Mouse (Mus musculus) liver, embryonic 15.5 days (tissue): ENCODE data around the gene Gid4. TPM values are rescaled to one million over a fixed set of nuclear protein-coding genes. Genes with fewer than 3 reads are reported as not detected.
"Not testable (repeated sequence)": the region's sequence is repeated elsewhere in the genome, so short reads cannot be mapped to it uniquely, and the experiment has no call there.

Experiments used
- ATAC-seq: fragments of 200-750 bp; cut with Nextera tagmentation; 2 replicates; pipeline ENCODE4 v1.8.0; 2017; ENCODE audit warnings: moderate number of reproducible peaks, mild to moderate bottlenecking, moderate library complexity; ENCODE audit not compliant: insufficient read depth
- H3K27ac ChIP-seq: fragments of 300-500 bp; sonication (generic); replicated peaks from 2 replicates; pipeline ENCODE4 v1.5.1; 2015; ENCODE audit warnings: mild to moderate bottlenecking, inconsistent platforms
- H3K27me3 ChIP-seq: fragments of 300-500 bp; sonication (generic); 2 replicates; pipeline ENCODE4 v1.6.1; 2015; ENCODE audit warnings: mild to moderate bottlenecking, inconsistent platforms
- H3K36me3 ChIP-seq: fragments of 300-500 bp; sonication (generic); replicated peaks from 2 replicates; pipeline ENCODE4 v1.6.1; 2015; ENCODE audit warnings: moderate library complexity, mild to moderate bottlenecking, inconsistent platforms
- H3K4me1 ChIP-seq: fragments of 300-500 bp; sonication (generic); replicated peaks from 2 replicates; pipeline ENCODE4 v1.6.1; 2015; ENCODE audit warnings: inconsistent platforms
- H3K4me2 ChIP-seq: fragments of 300-500 bp; sonication (generic); 2 replicates; pipeline ENCODE4 v1.6.1; 2015; ENCODE audit warnings: moderate library complexity, mild to moderate bottlenecking, inconsistent platforms
- H3K4me3 ChIP-seq: fragments of 300-500 bp; sonication (generic); replicated peaks from 2 replicates; pipeline ENCODE4 v1.5.1; 2015; ENCODE audit warnings: mild to moderate bottlenecking, inconsistent platforms
- H3K9ac ChIP-seq: fragments of 300-500 bp; sonication (generic); 2 replicates; pipeline ENCODE4 v1.6.1; 2015; ENCODE audit warnings: moderate library complexity, mild to moderate bottlenecking, inconsistent platforms
- H3K9me3 ChIP-seq: fragments of 300-500 bp; sonication (generic); replicated peaks from 2 replicates; pipeline ENCODE4 v1.6.1; 2016; ENCODE audit warnings: inconsistent platforms
- WGBS: fragments of 180-500 bp; shearing (Covaris S2); methylation state at CpG from one replicate; pipeline ENCODE4 v1.1.7; 2015; ENCODE audit warnings: mixed read lengths; ENCODE audit not compliant: insufficient replicate concordance; 5-methylcytosine and 5-hydroxymethylcytosine counted together
- polyA plus RNA-seq: library from polyadenylated mRNA; unstranded; fragments of >200 nt; fragmentation: Nextera tagmentation; extraction: Ambion mirVana; gene quantifications from 2 replicates; pipeline ENCODE4 v1.2.1, GENCODE M21; 2015

Gene Gid4
- polyA plus RNA-seq, 1 experiment from 2014 or later: 9.4 TPM

DNA sequence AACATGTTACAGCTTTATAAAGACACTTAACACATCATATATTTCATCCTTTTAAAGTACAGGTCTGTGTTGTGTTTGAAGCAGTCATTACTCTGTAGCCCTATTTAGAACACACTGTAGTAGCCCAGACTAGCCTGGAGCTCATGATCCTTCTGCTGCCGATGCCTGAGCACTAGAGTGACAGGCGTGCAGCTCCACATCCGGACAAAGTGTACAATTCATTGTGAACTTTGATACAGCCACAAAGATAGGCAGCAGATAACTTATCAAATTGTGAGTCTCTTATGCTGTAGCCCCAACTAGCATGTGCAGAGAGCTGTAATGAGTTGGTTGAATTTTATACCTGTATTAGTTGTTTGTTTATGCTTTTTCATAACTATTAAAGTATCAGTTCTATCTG is 10.7 kb downstream of the Gid4 start:
- no peaks in the 10 kb centered on the region for H3K4me1 ChIP-seq
- no peak overlapping the region for H3K4me2 ChIP-seq
- no peak overlapping the region for H3K4me3 ChIP-seq
- ATAC-seq: no peak
- H3K27ac ChIP-seq: no peak overlapping the region
- no peaks in the 10 kb centered on the region for H3K9me3 ChIP-seq
- peaks cover 18% of the 10 kb centered on the region for H3K36me3 ChIP-seq
- H3K9ac ChIP-seq: no peak overlapping the region
- 63% methylated on average over 3 of the region's 3 CpGs for WGBS
- H3K27me3 ChIP-seq: no peaks in the 10 kb centered on the region

DNA sequence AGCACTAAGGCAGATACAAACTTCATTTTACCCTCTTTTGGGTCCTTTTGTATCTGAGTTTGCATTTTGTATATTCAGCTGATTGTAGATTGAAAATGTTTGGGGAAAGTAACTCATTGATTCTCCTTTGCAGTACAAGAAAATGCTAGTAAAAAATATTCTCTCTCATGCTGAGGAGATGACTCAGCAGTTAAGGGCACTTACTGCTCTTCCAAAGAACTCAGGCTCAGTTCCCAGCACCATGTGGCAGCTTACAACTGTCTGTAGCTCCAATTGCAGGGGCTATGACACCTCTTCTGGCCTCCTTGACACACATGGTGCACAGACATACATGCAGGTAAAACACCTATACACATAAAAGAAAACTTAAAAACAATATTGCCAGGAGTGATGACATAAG is 16.6 kb downstream of the Gid4 start:
- ATAC-seq: no peak
- H3K4me1 ChIP-seq: peaks cover 14% of the 10 kb centered on the region
- H3K4me2 ChIP-seq: no peak overlapping the region
- no peaks in the 10 kb centered on the region for H3K9me3 ChIP-seq
- H3K27me3 ChIP-seq: no peaks in the 10 kb centered on the region
- no peak overlapping the region for H3K9ac ChIP-seq
- no peak overlapping the region for H3K4me3 ChIP-seq
- H3K27ac ChIP-seq: no peak overlapping the region; the same call in 1 of the 2 replicates
- H3K36me3 ChIP-seq: peaks cover 54% of the 10 kb centered on the region

DNA sequence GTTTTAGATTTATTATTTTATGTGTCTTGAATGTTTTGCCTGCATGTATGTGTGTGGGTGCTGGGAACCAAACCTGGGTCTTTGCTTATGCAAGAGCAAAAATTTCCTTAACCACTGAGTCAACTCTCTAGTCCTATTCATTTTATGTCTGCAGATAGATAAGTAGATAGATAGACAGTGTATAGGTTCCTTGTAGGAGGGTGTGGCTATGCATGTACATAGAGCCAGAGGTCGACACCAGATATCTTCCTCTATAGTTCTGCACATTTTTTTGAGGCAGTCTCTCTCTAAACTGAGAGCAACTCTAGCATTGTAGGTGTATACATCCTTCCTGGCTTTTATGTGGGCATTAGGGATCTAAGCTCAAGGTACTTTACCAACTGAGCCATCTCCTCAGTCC is 18.2 kb downstream of the Gid4 start:
- Histone ChIP-seq H3K36me3 (peaks cover 57% of the 10 kb centered on the region), H3K4me1 (peaks cover 14% of the 10 kb centered on the region), H3K27me3 (no peaks in the 10 kb centered on the region), H3K4me3 (no peak overlapping the region), H3K9ac (no peak overlapping the region), H3K4me2 (no peak overlapping the region), H3K9me3 (no peaks in the 10 kb centered on the region), H3K27ac (no peak overlapping the region)
- WGBS: 36% methylated on average over 1 of the region's 1 CpGs
- no peak for ATAC-seq

DNA sequence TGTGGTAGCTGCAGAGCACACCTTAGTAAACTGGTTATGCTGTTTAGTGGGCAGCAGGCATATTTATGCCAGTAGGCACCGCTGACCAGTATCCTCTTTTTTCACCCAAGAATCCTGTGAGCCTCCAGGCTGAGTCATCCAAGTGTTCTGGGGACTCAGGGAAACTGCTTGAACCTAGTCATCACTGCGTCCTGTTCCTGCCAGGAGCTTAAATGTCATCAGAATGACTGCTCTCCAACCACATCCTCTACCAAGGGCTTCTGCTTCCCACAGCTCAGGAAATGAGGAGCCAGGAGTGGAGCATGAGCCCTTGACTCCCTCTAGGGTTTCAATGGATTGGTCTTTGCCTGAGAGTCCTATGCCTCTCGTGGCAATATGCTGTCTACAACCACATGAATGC is 19.7 kb downstream of the Gid4 start:
- 58% methylated on average over 3 of the region's 3 CpGs for WGBS
- H3K4me2 ChIP-seq: no peak overlapping the region
- H3K9ac ChIP-seq: no peak overlapping the region
- ATAC-seq: no peak
- no peaks in the 10 kb centered on the region for H3K9me3 ChIP-seq
- no peak overlapping the region for H3K27ac ChIP-seq
- H3K4me3 ChIP-seq: no peak overlapping the region
- H3K36me3 ChIP-seq: peaks cover 69% of the 10 kb centered on the region
- H3K27me3 ChIP-seq: no peaks in the 10 kb centered on the region
- peaks cover 14% of the 10 kb centered on the region for H3K4me1 ChIP-seq

DNA sequence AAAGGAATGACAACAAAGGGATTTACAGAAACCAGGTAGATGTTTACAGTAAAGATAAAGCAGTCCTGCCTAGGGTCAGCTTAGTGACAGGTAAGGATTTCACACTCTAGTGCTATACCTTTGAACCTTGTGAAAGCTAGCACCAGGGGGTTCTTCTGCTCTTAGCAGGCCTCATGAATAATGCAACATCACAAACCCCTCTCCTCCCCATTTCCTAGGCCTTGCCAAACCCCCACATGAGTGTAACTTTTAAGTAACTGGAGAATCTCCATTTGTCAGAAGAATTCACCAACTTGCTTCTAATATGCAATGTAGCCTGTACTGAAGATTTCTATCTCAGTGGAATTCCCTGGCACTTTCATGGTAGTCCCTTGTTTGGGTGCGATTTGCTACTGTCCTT is 22.7 kb downstream of the Gid4 start:
- not testable (repeated sequence) for H3K9ac ChIP-seq, H3K4me3 ChIP-seq, H3K4me1 ChIP-seq, H3K9me3 ChIP-seq, H3K27me3 ChIP-seq, ATAC-seq, H3K4me2 ChIP-seq, H3K27ac ChIP-seq
- H3K36me3 ChIP-seq: peaks cover 71% of the 10 kb centered on the region
- 54% methylated on average over 1 of the region's 1 CpGs for WGBS

DNA sequence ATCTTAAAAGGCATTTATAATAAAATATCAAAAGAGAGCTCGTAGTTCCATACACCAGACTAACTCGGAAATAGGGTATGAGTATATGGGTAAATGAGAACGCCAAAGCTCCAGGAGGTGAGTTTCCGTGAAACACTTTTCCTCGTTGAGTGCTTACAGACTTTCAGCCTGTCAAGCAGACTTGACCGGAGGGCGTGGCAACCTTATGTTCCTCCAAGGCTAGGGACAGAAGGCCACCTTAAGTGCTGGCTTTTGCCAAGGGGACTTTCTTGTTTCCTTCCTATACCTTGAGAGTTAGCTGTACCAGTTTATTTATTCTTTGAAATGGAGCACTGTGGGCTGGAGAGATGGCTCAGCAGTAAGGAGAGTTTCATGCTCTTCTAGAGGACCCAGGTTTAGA is 23.2 kb downstream of the Gid4 start:
- Histone ChIP-seq H3K9me3 (no peaks in the 10 kb centered on the region), H3K4me2 (no peak overlapping the region), H3K27ac (no peak overlapping the region), H3K4me3 (no peak overlapping the region), H3K27me3 (no peaks in the 10 kb centered on the region), H3K9ac (no peak overlapping the region), H3K36me3 (peaks cover 65% of the 10 kb centered on the region), H3K4me1 (peaks cover 5% of the 10 kb centered on the region; the same call in 1 of the 2 replicates)
- no peak for ATAC-seq
- WGBS: 64% methylated on average over 7 of the region's 7 CpGs

DNA sequence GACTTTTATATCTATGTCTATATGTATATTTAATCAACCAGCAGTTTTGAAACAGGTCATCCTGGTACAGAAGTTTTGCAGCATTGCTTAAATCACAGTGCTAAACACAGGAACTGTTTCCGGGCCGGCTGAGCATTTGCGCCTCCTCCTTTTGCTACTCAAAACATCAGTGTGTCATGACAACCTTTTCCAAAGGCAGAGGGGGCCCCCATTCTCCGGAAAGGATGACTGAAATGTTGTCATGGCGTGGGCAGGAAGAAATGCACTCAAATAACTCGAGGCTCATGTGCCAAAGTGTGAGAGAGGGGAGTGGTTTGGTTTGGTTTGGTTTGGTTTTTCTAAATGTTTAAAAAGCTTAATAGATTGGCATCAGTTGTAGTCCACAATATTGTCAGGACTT is 26.0 kb downstream of the Gid4 start:
- no peaks in the 10 kb centered on the region for H3K27me3 ChIP-seq
- H3K4me1 ChIP-seq: no peaks in the 10 kb centered on the region
- H3K4me3 ChIP-seq: no peak overlapping the region
- no peaks in the 10 kb centered on the region for H3K9me3 ChIP-seq
- H3K9ac ChIP-seq: no peak overlapping the region
- H3K27ac ChIP-seq: no peak overlapping the region
- H3K4me2 ChIP-seq: no peak overlapping the region
- peaks cover 46% of the 10 kb centered on the region for H3K36me3 ChIP-seq
- no peak for ATAC-seq
- 69% methylated on average over 6 of the region's 6 CpGs for WGBS

DNA sequence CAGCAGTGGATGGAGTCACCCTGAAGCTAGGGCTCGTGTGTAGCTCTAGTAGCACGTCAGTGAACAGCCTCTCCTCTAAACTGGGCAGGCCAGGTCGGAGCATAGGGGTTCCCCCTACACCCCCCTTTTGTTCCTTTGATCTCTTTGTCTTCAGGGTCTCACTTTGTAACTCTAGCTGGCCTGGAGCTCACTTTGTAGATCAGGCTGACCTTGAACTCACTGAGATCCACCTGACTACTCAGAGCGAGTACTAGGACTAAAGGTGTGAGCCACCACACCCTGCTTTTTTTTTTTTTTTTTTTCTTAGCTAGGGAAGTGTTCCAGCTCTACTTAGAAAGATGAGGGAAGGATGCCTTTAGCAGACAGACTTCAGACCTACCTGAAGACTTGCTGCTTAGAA is 27.1 kb downstream of the Gid4 start:
- 79% methylated on average over 4 of the region's 4 CpGs for WGBS
- Histone ChIP-seq H3K4me3 (no peak overlapping the region), H3K4me2 (no peak overlapping the region), H3K4me1 (no peaks in the 10 kb centered on the region), H3K36me3 (peaks cover 37% of the 10 kb centered on the region), H3K9ac (no peak overlapping the region), H3K9me3 (no peaks in the 10 kb centered on the region), H3K27me3 (no peaks in the 10 kb centered on the region), H3K27ac (no peak overlapping the region)
- no peak for ATAC-seq

DNA sequence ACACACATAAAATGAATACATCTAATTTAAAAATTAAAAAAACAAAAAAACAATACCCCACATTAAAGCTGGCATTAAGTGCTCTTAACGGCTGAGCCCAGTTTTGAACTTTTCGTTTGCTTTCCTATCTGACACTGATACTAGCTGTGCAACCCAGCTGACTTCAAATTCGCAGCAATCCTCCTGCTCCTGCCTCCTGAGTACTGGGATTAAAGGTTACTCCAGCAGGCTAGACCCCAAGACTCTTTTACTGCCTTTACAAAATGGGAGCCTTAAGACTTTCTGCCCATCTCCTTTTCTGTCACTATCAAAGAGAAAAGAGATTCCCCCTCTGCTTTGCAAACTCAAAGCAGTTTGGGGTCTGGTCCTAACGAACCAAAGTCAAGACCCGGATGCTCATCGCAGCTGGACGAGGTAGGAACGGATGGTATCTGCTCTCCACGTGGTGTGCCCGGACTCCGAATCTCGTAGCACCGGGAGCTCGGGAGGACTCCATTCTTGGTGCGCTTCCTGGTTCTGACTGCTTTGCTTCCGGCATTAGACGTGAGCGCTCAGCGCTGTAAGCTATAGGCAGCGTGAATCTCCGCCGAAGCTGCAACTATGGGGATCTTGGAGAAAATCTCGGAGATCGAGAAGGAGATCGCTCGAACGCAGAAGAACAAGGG is 37.3 kb downstream of the Gid4 start, which contains the start of gene Drg2:
Drg2 (plus strand) TSS at position 512 of the 665 bp plus-strand sequence.
- 5% methylated on average over 27 of the region's 27 CpGs for WGBS
- ATAC-seq: peak; percentile 87
- H3K9me3 ChIP-seq: no peaks in the 10 kb centered on the region
- peak within 1 kb of the TSS; percentile 72 for H3K4me3 ChIP-seq
- peak within 1 kb of the TSS; percentile 64 for H3K9ac ChIP-seq
- H3K27me3 ChIP-seq: no peaks in the 10 kb centered on the region; the same call in 1 of the 2 replicates
- H3K36me3 ChIP-seq: peaks cover 31% of the 10 kb centered on the region
- H3K4me2 ChIP-seq: peak within 1 kb of the TSS; percentile 81
- peaks cover 27% of the 10 kb centered on the region for H3K4me1 ChIP-seq
- H3K27ac ChIP-seq: peak within 1 kb of the TSS; percentile 56

DNA sequence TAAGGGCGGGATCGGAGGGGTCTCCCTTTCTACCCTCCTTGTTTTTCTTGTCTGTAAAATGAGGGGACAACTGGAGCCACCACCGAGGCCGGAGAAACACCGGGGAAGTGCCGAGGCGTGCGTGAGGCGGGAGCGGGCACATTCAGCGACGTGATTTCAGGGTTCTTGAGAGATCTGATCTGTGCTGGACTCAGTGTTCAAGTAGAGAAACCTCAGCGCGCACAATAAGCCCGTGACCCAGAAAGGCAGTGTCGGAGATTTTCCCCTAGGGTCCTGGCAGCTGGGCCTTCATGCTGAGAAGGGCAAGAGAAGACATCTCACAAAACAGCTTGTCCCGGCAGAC is 37.8 kb downstream of the Gid4 start:
- H3K27me3 ChIP-seq: no peaks in the 10 kb centered on the region; the same call in 1 of the 2 replicates
- 0% methylated on average over 17 of the region's 17 CpGs for WGBS
- peaks cover 36% of the 10 kb centered on the region for H3K36me3 ChIP-seq
- H3K4me2 ChIP-seq: peak overlapping the region; percentile 81
- peaks cover 27% of the 10 kb centered on the region for H3K4me1 ChIP-seq
- H3K9me3 ChIP-seq: no peaks in the 10 kb centered on the region
- peak overlapping the region; percentile 64 for H3K9ac ChIP-seq
- peak; percentile 16; the same call in 1 of the 2 replicates for ATAC-seq
- H3K27ac ChIP-seq: peak overlapping the region; percentile 56
- peak overlapping the region; percentile 72 for H3K4me3 ChIP-seq

DNA sequence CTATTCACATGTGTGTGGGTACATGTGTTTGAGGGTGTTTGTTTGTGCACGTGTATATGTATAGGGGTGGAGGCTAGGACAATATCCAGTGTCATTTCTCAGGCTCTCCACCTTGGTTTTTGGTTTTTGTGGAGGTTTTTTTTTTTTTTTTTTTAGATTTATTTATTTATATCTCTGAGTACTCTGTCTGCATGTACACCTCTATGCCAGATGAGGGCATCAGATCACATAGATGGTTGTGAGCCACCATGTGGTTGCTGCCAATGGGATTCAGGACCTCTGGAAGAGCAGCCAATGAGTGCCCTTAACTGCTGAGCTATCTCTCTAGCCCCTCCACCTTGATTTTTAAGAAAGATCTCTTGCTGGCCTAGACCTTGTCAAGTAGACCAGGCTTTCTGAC is 41.0 kb downstream of the Gid4 start:
- ATAC-seq: no peak

DNA sequence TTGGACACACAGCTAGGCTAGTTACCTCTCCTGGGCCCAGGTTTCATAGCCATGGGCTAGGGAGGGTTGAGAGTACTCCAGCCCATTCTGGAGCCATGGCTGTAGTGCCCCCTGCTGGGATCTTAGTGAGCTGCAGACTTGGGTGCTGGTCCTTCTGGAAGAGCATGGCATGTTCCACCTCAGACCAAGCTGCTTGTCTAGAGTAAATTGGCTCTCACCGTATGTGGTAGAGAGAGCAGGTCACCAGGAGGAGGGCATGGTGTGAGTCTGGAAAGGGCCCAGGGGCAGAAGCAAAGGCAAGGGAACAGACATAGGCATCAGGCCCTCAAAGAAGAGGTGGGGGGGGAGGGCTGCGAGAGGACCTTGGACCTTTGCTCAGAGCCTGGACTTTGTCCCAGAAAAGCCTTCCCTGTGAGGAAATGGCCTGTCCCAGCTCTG is 49.0 kb downstream of the Gid4 start:
- Histone ChIP-seq H3K27me3 (no peaks in the 10 kb centered on the region), H3K4me2 (no peak overlapping the region), H3K9ac (no peak overlapping the region), H3K4me1 (peaks cover 8% of the 10 kb centered on the region; the same call in 1 of the 2 replicates), H3K9me3 (no peaks in the 10 kb centered on the region), H3K27ac (no peak overlapping the region), H3K4me3 (no peak overlapping the region), H3K36me3 (peaks cover 78% of the 10 kb centered on the region)
- WGBS: 80% methylated on average over 2 of the region's 2 CpGs
- 0 out of 2 replicates have a peak, but pooled peaks have one; percentile 12 for ATAC-seq

More for the DNA sequence above, 41.0 kb downstream of the Gid4 start:
- peaks cover 27% of the 10 kb centered on the region for H3K4me1 ChIP-seq
- H3K27ac ChIP-seq: no peak overlapping the region
- H3K9me3 ChIP-seq: no peaks in the 10 kb centered on the region
- H3K4me3 ChIP-seq: no peak overlapping the region
- no peak overlapping the region for H3K9ac ChIP-seq
- H3K36me3 ChIP-seq: peaks cover 69% of the 10 kb centered on the region
- H3K27me3 ChIP-seq: no peaks in the 10 kb centered on the region
- WGBS: 76% methylated on average over 1 of the region's 1 CpGs
- no peak overlapping the region for H3K4me2 ChIP-seq
